Mouse (Mus musculus) heart, adult 2 months (tissue): ENCODE results near the gene Gckr.

Experiments used
- CTCF ChIP-seq: fragments of 200-600 bp; IDR thresholded peaks from 2 replicates; pipeline ENCODE4 v1.8.1; 2022; ENCODE audit warnings: antibody characterized with exemption, mild to moderate bottlenecking, moderate library complexity
- POLR2A ChIP-seq: fragments of 200-500 bp; IDR thresholded peaks from 2 replicates; pipeline ENCODE4 v1.6.1; 2011; ENCODE audit warnings: mild to moderate bottlenecking, low read depth, low read length, control low read depth; ENCODE audit not compliant: insufficient read depth

- TF ChIP-seq POLR2A (no peak), CTCF (no peak)
These were observed 41.3 kb upstream of the Gckr start for GRCm38 (mm10) chr5:31255971-31256370.
